Mouse (Mus musculus) heart, postnatal 0 days (tissue): Measurements from ENCODE around the gene Serpinb9.

ENCODE experiments used
- CTCF ChIP-seq: IDR thresholded peaks from 2 replicates; pipeline ENCODE4 v1.5.1; 2016; ENCODE audit warnings: antibody characterized with exemption, control low read depth, low read depth
- EP300 ChIP-seq: IDR thresholded peaks from 2 replicates; pipeline ENCODE4 v1.6.1; 2016; ENCODE audit warnings: antibody characterized with exemption, low read depth

GRCm38 (mm10) chr13:32986256-32986655 is 16.8 kb upstream of the Serpinb9 start:
- TF ChIP-seq CTCF, result no peak
- TF ChIP-seq EP300, result no peak
